Comparison of ENCODE assay signal across 8 mouse cellular contexts in genomic region chr12:56404833-56405232, GRCm38 (mm10). TPM values are rescaled to one million over a fixed set of nuclear protein-coding genes. Genes with fewer than 3 reads are reported as not detected.
A peak's percentile ranks its signal among the peaks of the same experiment; 100 is the strongest.
DNase-seq lines count a peak whose midpoint lies in the region; ATAC-seq and TF ChIP-seq lines count a peak whose summit lies in the region.

No protein-coding gene starts in this region.

- peaks cover 0 to 3% of the 10 kb centered on the region in 2 experiments; a peak in 1 of 4 replicates for H3K36me3 ChIP-seq in MEL (ENCODE audit: control insufficient read depth in 1 of 2, insufficient read depth in 2 of 2, low read length in 2 of 2)
- H3K36me3 ChIP-seq in stomach, postnatal 0 days (ENCODE audit: control insufficient read depth, insufficient read depth, low read length) = no peaks in the 10 kb centered on the region

- H3K4me2 ChIP-seq in stomach, postnatal 0 days (replicated peaks; ENCODE audit: low read depth) = no peak overlapping the region

- peaks cover 0 to 2% of the 10 kb centered on the region in 2 experiments; a peak in 1 of 4 replicates for H3K4me1 ChIP-seq in MEL (ENCODE audit: control insufficient read depth in 1 of 2, insufficient read depth in 2 of 2, low read length in 2 of 2)
- no peaks in the 10 kb centered on the region for H3K4me1 ChIP-seq in stomach, postnatal 0 days (replicated peaks; ENCODE audit: control insufficient read depth, insufficient read depth)

- WGBS in stomach, postnatal 0 days = 27% methylated on average over 4 of the region's 4 CpGs

- TF ChIP-seq CTCF in MEL (IDR thresholded peaks at IDR 0.05 in 2 of 3, conservative IDR thresholded peaks at IDR 0.05 in 1 of 3; ENCODE audit: control insufficient read depth in 1 of 3, insufficient read depth in 1 of 3, low read depth in 2 of 3, low read length in 3 of 3, poor library complexity in 1 of 3, severe bottlenecking in 1 of 3) = peak; percentile 79 to 91 (median 90)
- peak; percentile 90 for TF ChIP-seq CTCF in stomach, postnatal 0 days (IDR thresholded peaks at IDR 0.05; ENCODE audit: low read depth)

- ATAC-seq in hematopoietic stem cell, adult 5-6 weeks (replicated peaks in 1 of 2; ENCODE audit: insufficient read depth in 1 of 2, low FRiP score in 2 of 2, low TSS enrichment in 1 of 2, low read depth in 1 of 2, poor library complexity in 2 of 2, severe bottlenecking in 2 of 2) = peak; percentile 62 to 66; a peak in 2 of 4 replicates
- 0 out of 2 replicates have a peak, but pooled peaks have one; percentile 24 for ATAC-seq in stomach, postnatal 0 days (ENCODE audit: low FRiP score, low TSS enrichment)

- TF ChIP-seq EP300 in MEL (IDR thresholded peaks at IDR 0.05; ENCODE audit: low read depth in 1 of 2, low read length in 2 of 2) = no peak
- no peak for TF ChIP-seq EP300 in stomach, postnatal 0 days (optimal IDR thresholded peaks at IDR 0.05)

- 0 out of 4 replicates have a peak overlapping the region, but pooled peaks of 1 of the 2 experiments have one; percentile 23 for H3K4me3 ChIP-seq in MEL (ENCODE audit: control insufficient read depth in 1 of 2, insufficient read depth in 1 of 2, low read depth in 2 of 2, low read length in 2 of 2)
- H3K4me3 ChIP-seq in stomach, postnatal 0 days (ENCODE audit: low read depth, low read length) = no peak overlapping the region

- peak; percentile 75 for TF ChIP-seq RAD21 in MEL (IDR thresholded peaks at IDR 0.05; ENCODE audit: low read depth, low read length)

- H3K27ac ChIP-seq in MEL (ENCODE audit: control insufficient read depth, low read depth, low read length) = no peak overlapping the region
- H3K27ac ChIP-seq in stomach, postnatal 0 days (replicated peaks) = no peak overlapping the region

- H3K9me3 ChIP-seq in MEL (replicated peaks; ENCODE audit: insufficient read depth, low read length) = no peaks in the 10 kb centered on the region
- no peaks in the 10 kb centered on the region for H3K9me3 ChIP-seq in stomach, postnatal 0 days (ENCODE audit: control insufficient read depth, low read length)

- no peak for TF ChIP-seq POLR2A in MEL (IDR thresholded peaks at IDR 0.05; ENCODE audit: control insufficient read depth in 1 of 2, insufficient read depth in 1 of 2, low read depth in 1 of 2, low read length in 2 of 2, poor library complexity in 1 of 2)

- DNase-seq in gastrocnemius, postnatal 10 days = peak; percentile 29
- no peak for DNase-seq in gastrocnemius, postnatal 25 days
- DNase-seq in MEL (ENCODE audit: low read depth, low spot score) = peak; percentile 82
- DNase-seq in cerebellum, postnatal 36 days = peak; percentile 5
- peak; percentile 22 to 33 for DNase-seq in layer of hippocampus, postnatal 14 days (ENCODE audit: low spot score in 2 of 2)
- DNase-seq in mesoderm, embryonic 11.5 days (ENCODE audit: low read depth, low spot score) = peak; percentile 71
- DNase-seq in stomach, postnatal 0 days (ENCODE audit: low spot score) = peak; percentile 72

- H3K27me3 ChIP-seq in MEL (ENCODE audit: control insufficient read depth in 1 of 2, insufficient read depth in 2 of 2, low read length in 2 of 2) = peaks cover 1 to 2% of the 10 kb centered on the region in 2 experiments; a peak in 2 of 4 replicates
- H3K27me3 ChIP-seq in stomach, postnatal 0 days (ENCODE audit: control insufficient read depth, insufficient read depth, low read length) = no peaks in the 10 kb centered on the region

- no peaks in the 10 kb centered on the region for H3K79me2 ChIP-seq in MEL (ENCODE audit: control insufficient read depth, insufficient read depth, low read length, poor library complexity)

- H3K9ac ChIP-seq in MEL (ENCODE audit: control insufficient read depth, low read depth, low read length, poor library complexity, severe bottlenecking) = no peak overlapping the region
- H3K9ac ChIP-seq in stomach, postnatal 0 days (ENCODE audit: low read length) = no peak overlapping the region

TF ChIP-seq in MEL, 35 proteins besides CTCF, POLR2A, EP300 and RAD21:
- TF ChIP-seq USF1 (IDR thresholded peaks at IDR 0.05; ENCODE audit: low read depth, low read length) (no peak), ELF1 (IDR thresholded peaks at IDR 0.05; ENCODE audit: low read depth, low read length) (0 out of 2 replicates have a peak, but pooled peaks have one; percentile 40), ZNF384 (IDR thresholded peaks at IDR 0.05; ENCODE audit: low read depth, low read length) (peak; percentile 42; the same call in 1 of the 2 replicates), JUND (IDR thresholded peaks at IDR 0.05; ENCODE audit: low read depth, low read length) (no peak), TBP (IDR thresholded peaks at IDR 0.05; ENCODE audit: low read depth, low read length) (no peak), RCOR1 (IDR thresholded peaks at IDR 0.05; ENCODE audit: low read depth, low read length) (no peak), MAZ (IDR thresholded peaks at IDR 0.05; ENCODE audit: low read depth, low read length) (no peak), SMC3 (IDR thresholded peaks at IDR 0.05; ENCODE audit: low read depth, low read length) (peak; percentile 91), ZC3H11A (IDR thresholded peaks at IDR 0.05; ENCODE audit: low read depth, low read length) (peak; percentile 66), NELFE (IDR thresholded peaks at IDR 0.05; ENCODE audit: low read depth, low read length) (no peak), NRF1 (IDR thresholded peaks at IDR 0.05; ENCODE audit: insufficient read depth, low read depth, low read length, poor library complexity, severe bottlenecking) (peak; percentile 73), MXI1 (IDR thresholded peaks at IDR 0.05; ENCODE audit: low read depth, low read length) (no peak), CHD2 (IDR thresholded peaks at IDR 0.05; ENCODE audit: low read length) (no peak)

RNA-seq across cellular contexts. Expression of gene Mbip, which starts 59.1 kb away (rescaled TPM):
- 10 to 100 TPM in 1 of 2 experiments, 1 to 10 TPM in 1; 8.2 to 10.5 TPM for total RNA-seq in gastrocnemius, postnatal 10 days (2021)
- total RNA-seq in gastrocnemius, postnatal 25 days (2021) = 1 to 10 TPM; 5.5 to 5.9 TPM
- 10.5 and 10.7 TPM in 2 replicates for total RNA-seq in MEL (2012; rRNA removed)
- 10 to 100 TPM in 1 of 2 experiments, not detected in 1; 17.9 TPM for polyA plus RNA-seq in MEL (2012; ENCODE audit: insufficient read depth in 1 of 2, insufficient read length in 2 of 2, low read depth in 1 of 2, low replicate concordance in 2 of 2, missing spikeins in 1 of 2)
- total RNA-seq in hematopoietic stem cell, adult 5-6 weeks (2017) = 36.7 and 42.1 TPM in 2 replicates
- 10 to 100 TPM; 17.1 to 23.4 TPM for total RNA-seq in layer of hippocampus, postnatal 14 days (2021)
- 18.6 and 19.9 TPM in 2 replicates for polyA plus RNA-seq in stomach, postnatal 0 days (2015; fragmentation: Nextera tagmentation; extraction: Ambion mirVana)
